Mouse (Mus musculus) heart, embryonic 11.5 days (tissue): ENCODE results near the gene A830005F24Rik. TPM values are rescaled to one million over a fixed set of nuclear protein-coding genes. Genes with fewer than 3 reads are reported as not detected.
A peak's percentile ranks its signal among the peaks of the same experiment; 100 is the strongest.

Source experiments
- ATAC-seq: fragments of 200-750 bp; cut with Nextera tagmentation; replicated peaks from 2 replicates; pipeline ENCODE4 v1.8.0; 2017; ENCODE audit warnings: moderate library complexity; ENCODE audit not compliant: insufficient number of reproducible peaks, low FRiP score, low TSS enrichment
- H3K27ac ChIP-seq: fragments of 300-500 bp; sonication (generic); 2 replicates; pipeline ENCODE4 v1.5.1; 2014; ENCODE audit warnings: mild to moderate bottlenecking, low read depth, low read length
- H3K27me3 ChIP-seq: fragments of 300-500 bp; sonication (generic); 2 replicates; pipeline ENCODE4 v1.6.1; 2014; ENCODE audit warnings: mild to moderate bottlenecking, low read length, mixed read lengths; ENCODE audit not compliant: control insufficient read depth, insufficient read depth
- H3K36me3 ChIP-seq: fragments of 300-500 bp; sonication (generic); 2 replicates; pipeline ENCODE4 v1.6.1; 2014; ENCODE audit warnings: mild to moderate bottlenecking, low read length, moderate library complexity, mixed read lengths; ENCODE audit not compliant: control insufficient read depth, insufficient read depth
- H3K4me1 ChIP-seq: fragments of 300-500 bp; sonication (generic); 2 replicates; pipeline ENCODE4 v1.6.1; 2014; ENCODE audit warnings: low read length; ENCODE audit not compliant: control insufficient read depth, insufficient read depth
- H3K4me2 ChIP-seq: fragments of 300-500 bp; sonication (generic); 2 replicates; pipeline ENCODE4 v1.6.1; 2014; ENCODE audit warnings: mild to moderate bottlenecking, moderate library complexity
- H3K4me3 ChIP-seq: fragments of 300-500 bp; sonication (generic); 2 replicates; pipeline ENCODE4 v1.5.1; 2014; ENCODE audit warnings: low read depth, low read length
- H3K9ac ChIP-seq: fragments of 300-500 bp; sonication (generic); 2 replicates; pipeline ENCODE4 v1.6.1; 2014; ENCODE audit warnings: mild to moderate bottlenecking, low read depth, low read length, moderate library complexity
- H3K9me3 ChIP-seq: fragments of 300-500 bp; sonication (generic); replicated peaks from 2 replicates; pipeline ENCODE4 v1.6.1; 2016; ENCODE audit warnings: low read length; ENCODE audit not compliant: control insufficient read depth
- WGBS: fragments of 180-500 bp; shearing (Covaris S2); extraction: QIAGEN DNeasy Blood & Tissue Kit; methylation state at CpG from one replicate; pipeline ENCODE4 v1.1.7; 2014; ENCODE audit not compliant: insufficient replicate concordance; 5-methylcytosine and 5-hydroxymethylcytosine counted together
- polyA plus RNA-seq: library from polyadenylated mRNA; unstranded; fragments of >200 nt; fragmentation: Nextera tagmentation; extraction: Ambion mirVana; gene quantifications from 2 replicates; pipeline ENCODE4 v1.2.1, GENCODE M21; 2014

A830005F24Rik gene
- polyA plus RNA-seq, 1 experiment from 2014 or later: 0.34 TPM

DNA sequence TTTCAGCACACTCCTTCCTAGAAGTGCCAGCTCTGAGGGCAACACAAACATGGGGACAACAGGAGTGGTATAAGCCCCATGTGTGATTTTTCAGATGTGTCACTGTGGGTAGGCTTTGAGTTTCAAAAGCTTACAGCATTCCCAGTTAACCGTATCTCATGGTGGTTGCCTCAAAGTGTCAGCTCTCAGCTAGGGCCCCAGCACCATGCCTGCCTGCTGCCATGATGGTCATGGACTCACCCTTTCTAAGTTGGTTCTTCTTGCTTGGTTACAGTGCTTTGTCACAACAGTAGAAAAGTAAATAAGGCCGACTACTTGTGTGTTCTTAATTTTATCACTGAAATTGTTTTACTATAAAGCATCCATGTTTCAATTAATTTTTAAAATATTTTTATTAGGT lies 18.1 kb downstream of the A830005F24Rik start:
- Histone ChIP-seq H3K4me1 (no peaks in the 10 kb centered on the region), H3K27ac (no peak overlapping the region), H3K36me3 (no peaks in the 10 kb centered on the region), H3K4me2 (no peak overlapping the region), H3K9me3 (no peaks in the 10 kb centered on the region), H3K9ac (no peak overlapping the region), H3K27me3 (no peaks in the 10 kb centered on the region), H3K4me3 (no peak overlapping the region)
- WGBS: 76% methylated on average over 2 of the region's 2 CpGs
- ATAC-seq: no peak

DNA sequence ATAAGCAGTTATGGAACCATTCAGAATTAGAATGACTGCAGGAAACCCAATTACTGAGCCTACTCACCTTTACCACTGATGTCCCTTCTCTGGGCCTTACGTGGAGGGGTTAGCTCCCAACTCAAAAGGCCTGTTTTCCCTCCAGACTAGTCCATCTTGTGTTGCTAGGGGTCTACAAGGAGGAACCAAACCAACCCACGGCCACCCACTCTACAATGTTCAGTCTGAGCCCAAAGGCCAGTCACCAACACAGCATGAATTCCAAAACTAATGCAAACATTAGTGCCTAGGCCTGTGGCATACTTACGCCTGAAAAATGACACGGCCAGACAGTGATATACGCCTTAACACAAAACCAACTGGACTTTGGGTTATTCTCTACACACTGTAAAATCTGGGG lies 20.1 kb downstream of the A830005F24Rik start:
- H3K4me3 ChIP-seq: no peak overlapping the region
- no peaks in the 10 kb centered on the region for H3K36me3 ChIP-seq
- no peak overlapping the region for H3K4me2 ChIP-seq
- no peaks in the 10 kb centered on the region for H3K4me1 ChIP-seq
- no peak overlapping the region for H3K9ac ChIP-seq
- WGBS: 86% methylated on average over 5 of the region's 5 CpGs
- no peak for ATAC-seq
- no peaks in the 10 kb centered on the region for H3K9me3 ChIP-seq
- no peak overlapping the region for H3K27ac ChIP-seq
- H3K27me3 ChIP-seq: no peaks in the 10 kb centered on the region

DNA sequence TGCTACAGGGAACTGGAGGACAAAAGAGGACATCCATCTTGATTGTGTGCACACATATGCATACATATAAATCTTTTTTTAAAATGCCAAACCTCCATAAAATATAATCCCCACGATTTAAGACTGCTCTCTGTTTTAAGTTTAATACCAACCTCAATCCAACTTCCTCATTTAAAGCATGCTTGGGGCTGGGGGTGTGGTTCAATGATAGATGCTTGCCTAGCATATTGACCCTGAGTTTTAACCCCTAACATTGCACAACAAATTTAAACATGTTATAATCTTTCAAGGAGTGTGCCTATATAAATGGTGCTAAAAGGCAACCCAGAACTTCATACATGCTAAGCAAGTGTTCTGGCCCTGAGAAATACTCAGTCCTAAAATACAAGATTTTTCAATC lies 27.1 kb downstream of the A830005F24Rik start:
- H3K27ac ChIP-seq: no peak overlapping the region
- no peaks in the 10 kb centered on the region for H3K36me3 ChIP-seq
- no peaks in the 10 kb centered on the region for H3K27me3 ChIP-seq
- H3K4me2 ChIP-seq: peak overlapping the region; percentile 12; the same call in 1 of the 2 replicates
- no peak for ATAC-seq
- H3K9me3 ChIP-seq: no peaks in the 10 kb centered on the region
- H3K4me1 ChIP-seq: peaks cover 27% of the 10 kb centered on the region
- H3K9ac ChIP-seq: no peak overlapping the region
- H3K4me3 ChIP-seq: no peak overlapping the region
- WGBS: 71% methylated on average over 1 of the region's 1 CpGs

DNA sequence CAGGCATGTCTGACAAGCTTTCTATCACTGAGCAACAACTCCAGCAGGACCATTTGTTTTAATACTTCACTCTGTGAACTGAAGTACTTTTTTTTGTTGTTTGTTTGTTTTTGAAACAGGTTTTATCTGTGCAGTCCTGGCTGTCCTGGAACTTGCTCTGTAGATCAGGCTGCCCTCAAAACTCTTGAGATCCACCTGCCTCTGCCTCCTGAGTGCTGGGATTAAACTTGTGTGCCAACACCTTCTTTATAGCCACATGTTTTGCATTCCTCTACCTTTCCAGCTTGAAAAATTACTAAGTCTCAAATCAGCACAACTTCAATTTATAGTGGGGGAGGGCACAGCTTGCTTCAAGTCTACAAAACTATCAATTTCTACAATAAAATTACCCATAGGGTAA lies 31.0 kb downstream of the A830005F24Rik start:
- H3K4me3 ChIP-seq: peak overlapping the region; percentile 93
- no peaks in the 10 kb centered on the region for H3K9me3 ChIP-seq
- H3K27me3 ChIP-seq: no peaks in the 10 kb centered on the region
- no peaks in the 10 kb centered on the region for H3K36me3 ChIP-seq
- peak overlapping the region; percentile 64 for H3K4me2 ChIP-seq
- H3K9ac ChIP-seq: no peak overlapping the region
- ATAC-seq: no peak
- H3K4me1 ChIP-seq: peaks cover 22% of the 10 kb centered on the region
- no peak overlapping the region for H3K27ac ChIP-seq

DNA sequence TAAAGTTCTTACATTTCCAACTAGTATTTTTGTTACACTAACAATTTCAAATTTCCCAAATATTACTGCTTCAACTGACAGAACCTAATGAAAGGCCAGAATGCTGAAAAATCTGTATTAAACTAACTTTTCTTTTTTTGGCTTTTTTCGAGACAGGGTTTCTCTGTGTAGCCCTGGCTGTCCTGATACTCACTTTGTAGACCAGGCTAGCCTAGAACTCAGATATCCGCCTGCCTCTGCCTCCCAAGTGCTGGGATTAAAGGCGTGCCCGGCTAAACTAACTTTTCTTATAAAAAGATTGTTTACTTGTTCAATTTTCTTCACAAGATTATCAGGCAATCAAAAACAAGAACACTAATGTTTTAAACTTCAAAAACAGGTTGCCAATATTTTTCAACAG lies 31.5 kb downstream of the A830005F24Rik start:
- Histone ChIP-seq H3K4me2 (peak overlapping the region; percentile 64), H3K27ac (peak overlapping the region; percentile 99), H3K9me3 (no peaks in the 10 kb centered on the region), H3K27me3 (no peaks in the 10 kb centered on the region), H3K36me3 (no peaks in the 10 kb centered on the region), H3K9ac (peak overlapping the region; percentile 86; the same call in 1 of the 2 replicates), H3K4me3 (peak overlapping the region; percentile 93), H3K4me1 (peaks cover 23% of the 10 kb centered on the region)
- WGBS: 31% methylated on average over 4 of the region's 4 CpGs
- ATAC-seq: no peak

DNA sequence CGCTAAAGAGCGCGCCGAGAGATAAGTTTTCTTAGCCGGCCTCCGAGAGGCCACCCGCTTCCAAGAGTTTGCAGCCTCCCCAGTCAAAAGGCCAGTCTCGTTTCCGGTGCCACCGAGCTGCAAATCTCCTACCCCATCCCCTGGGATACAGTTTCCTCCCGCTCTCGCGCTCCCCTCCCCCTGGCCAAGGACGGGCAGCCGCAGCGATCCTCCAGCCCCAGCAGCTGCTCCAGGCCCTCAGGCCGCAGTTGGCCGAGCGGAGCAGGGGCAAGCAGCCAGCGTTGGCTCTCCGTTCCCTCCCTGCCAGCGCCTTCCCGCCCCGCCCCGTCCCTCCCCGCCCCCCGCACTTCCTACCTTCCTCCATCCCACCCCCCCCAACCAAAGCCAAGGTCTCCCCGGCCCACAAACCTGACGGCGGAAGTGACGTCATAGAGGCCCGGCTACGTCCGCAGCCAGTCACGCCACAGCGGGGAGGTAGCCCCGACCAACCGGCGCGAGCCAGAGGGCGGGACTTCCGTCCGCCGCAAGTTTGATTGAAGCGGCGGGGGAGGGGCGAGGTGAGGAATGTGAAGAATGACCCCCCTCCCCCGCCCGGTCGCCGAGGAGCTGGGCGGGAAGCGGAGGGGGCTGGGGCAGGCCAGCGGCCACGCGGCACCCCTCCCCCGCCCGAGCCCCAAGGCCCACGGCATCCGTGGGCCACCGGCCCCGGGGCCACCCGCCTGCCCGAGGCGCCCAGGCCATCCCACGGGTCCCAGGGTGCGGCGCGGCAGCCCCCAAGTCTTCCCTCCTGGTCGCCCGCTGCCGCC lies 32.3 kb downstream of the A830005F24Rik start:
- Histone ChIP-seq H3K9me3 (no peaks in the 10 kb centered on the region), H3K4me2 (peak overlapping the region; percentile 64), H3K4me3 (peak overlapping the region; percentile 93), H3K9ac (peak overlapping the region; percentile 99), H3K4me1 (peaks cover 19% of the 10 kb centered on the region), H3K27ac (peak overlapping the region; percentile 99), H3K27me3 (no peaks in the 10 kb centered on the region), H3K36me3 (no peaks in the 10 kb centered on the region)
- under 1% methylated on average over 56 of the region's 72 CpGs for WGBS
- peak; percentile 91 for ATAC-seq

DNA sequence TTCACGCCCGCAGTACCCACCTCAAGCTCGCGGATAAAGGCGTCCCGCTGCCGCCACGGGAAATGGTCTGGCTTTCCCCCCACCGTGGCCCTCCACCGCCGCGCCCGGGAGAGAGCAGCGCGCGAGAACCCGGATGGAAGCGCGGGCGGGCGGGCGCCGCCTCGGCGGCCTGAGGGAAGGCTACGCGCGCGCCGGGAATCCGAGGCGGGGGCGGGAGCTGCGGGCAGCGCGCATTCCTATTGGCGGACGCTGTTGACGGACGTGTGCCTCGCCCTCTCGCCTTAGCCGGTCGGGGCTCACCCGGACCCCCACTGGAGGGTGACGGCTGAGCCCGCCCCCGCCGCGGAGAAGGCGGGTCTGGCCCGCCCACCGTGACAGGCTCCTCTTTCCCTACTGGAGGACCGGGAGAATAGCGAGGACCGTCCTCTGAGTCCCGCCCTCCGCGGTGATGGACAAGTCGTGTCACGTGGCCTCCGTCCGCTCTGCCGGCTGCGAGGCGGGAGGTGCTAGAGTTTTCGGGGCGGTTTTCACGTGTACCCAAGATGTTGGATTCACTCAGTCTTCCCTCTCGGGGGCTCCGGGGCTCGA lies 33.1 kb downstream of the A830005F24Rik start:
- Histone ChIP-seq H3K27me3 (no peaks in the 10 kb centered on the region), H3K9me3 (no peaks in the 10 kb centered on the region), H3K9ac (peak overlapping the region; percentile 99), H3K27ac (peak overlapping the region; percentile 99), H3K36me3 (no peaks in the 10 kb centered on the region), H3K4me3 (peak overlapping the region; percentile 93), H3K4me2 (peak overlapping the region; percentile 58), H3K4me1 (peaks cover 14% of the 10 kb centered on the region)
- WGBS: under 1% methylated on average over 64 of the region's 72 CpGs
- peak; percentile 97 for ATAC-seq

DNA sequence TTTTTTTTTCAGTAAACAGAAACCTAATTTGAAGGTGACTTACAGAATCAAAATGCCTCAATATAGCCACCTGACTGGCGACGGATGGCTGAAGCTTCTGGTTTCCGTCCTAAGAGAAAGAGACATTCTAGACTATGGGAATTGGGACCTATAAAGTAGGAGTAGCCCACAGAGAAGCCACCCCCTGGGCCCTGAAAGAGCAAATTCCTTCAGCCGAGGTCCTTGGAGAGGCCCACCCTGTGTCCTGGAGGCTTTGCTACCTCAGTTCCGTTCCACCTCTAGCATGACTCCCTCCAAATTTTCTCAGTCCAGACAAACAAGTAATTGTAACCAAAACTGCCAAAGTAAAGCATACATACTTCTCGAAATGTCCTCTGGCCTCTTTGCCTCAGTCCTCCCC lies 34.3 kb downstream of the A830005F24Rik start:
- 91% methylated on average over 6 of the region's 6 CpGs for WGBS
- Histone ChIP-seq H3K36me3 (no peaks in the 10 kb centered on the region), H3K9me3 (no peaks in the 10 kb centered on the region), H3K27ac (no peak overlapping the region), H3K27me3 (no peaks in the 10 kb centered on the region), H3K4me1 (peaks cover 20% of the 10 kb centered on the region), H3K4me3 (no peak overlapping the region), H3K4me2 (no peak overlapping the region), H3K9ac (no peak overlapping the region)
- no peak for ATAC-seq

DNA sequence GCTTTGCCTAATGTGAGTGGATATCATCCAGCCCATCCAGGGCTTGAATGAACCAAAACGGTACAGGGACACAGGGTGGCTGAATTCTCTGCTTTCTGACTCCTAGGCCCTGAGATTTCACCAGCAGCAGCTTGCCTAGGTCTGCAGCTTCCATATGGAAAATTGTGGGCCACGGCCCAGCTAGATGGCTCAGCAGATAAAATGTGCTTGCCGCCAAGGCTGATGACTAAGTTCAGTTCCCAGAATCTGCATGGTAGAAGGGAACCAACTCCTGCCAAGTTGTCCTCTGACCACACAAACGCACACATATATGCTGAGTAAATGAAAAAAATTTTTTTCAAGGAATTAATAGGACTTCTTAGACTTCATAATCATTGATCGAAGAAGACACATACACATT lies 34.9 kb downstream of the A830005F24Rik start:
- 87% methylated on average over 5 of the region's 5 CpGs for WGBS
- peaks cover 24% of the 10 kb centered on the region for H3K4me1 ChIP-seq
- H3K27ac ChIP-seq: no peak overlapping the region
- H3K36me3 ChIP-seq: no peaks in the 10 kb centered on the region
- no peak for ATAC-seq
- no peak overlapping the region for H3K4me2 ChIP-seq
- no peaks in the 10 kb centered on the region for H3K27me3 ChIP-seq
- no peak overlapping the region for H3K4me3 ChIP-seq
- H3K9me3 ChIP-seq: no peaks in the 10 kb centered on the region
- H3K9ac ChIP-seq: no peak overlapping the region
